Mouse (Mus musculus): ENCODE results near the gene Bpifb4. TPM values are rescaled to one million over a fixed set of nuclear protein-coding genes. Genes with fewer than 3 reads are reported as not detected.

Bpifb4 gene
- total RNA-seq (2012; rRNA removed) (not detected in 2 replicates), polyA plus RNA-seq (2012; ENCODE audit: insufficient read depth in 1 of 2, insufficient read length in 2 of 2, low read depth in 1 of 2, low replicate concordance in 2 of 2, missing spikeins in 1 of 2) (not detected)

DNA sequence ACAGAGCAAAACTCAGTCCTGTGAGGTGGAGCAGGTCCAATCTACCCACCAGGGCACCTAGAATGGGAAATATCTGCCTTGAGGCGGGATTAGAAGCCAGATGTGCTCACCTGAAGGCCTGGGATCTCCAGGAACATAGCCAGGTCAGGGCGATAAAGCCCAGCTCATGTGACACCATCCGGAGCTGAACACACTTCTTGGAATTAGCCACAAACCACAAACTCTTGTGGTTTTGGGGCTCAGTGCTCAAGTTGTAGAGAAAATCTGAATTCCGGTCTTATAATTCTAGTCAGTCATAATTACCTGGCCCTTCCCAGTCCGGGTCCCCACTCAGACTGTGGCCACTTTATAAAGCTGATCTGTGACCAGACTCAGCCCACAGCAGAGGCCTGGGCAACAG, at the start of gene Bpifb4:
Gene Bpifb4 (plus strand): TSS at position 370 of the 400 bp plus-strand sequence.
- TF ChIP-seq TAL1 (IDR thresholded peaks at IDR 0.05; ENCODE audit: low read length) (no peak), USF1 (IDR thresholded peaks at IDR 0.05; ENCODE audit: low read depth, low read length) (no peak), ELF1 (IDR thresholded peaks at IDR 0.05; ENCODE audit: low read depth, low read length) (no peak), JUND (IDR thresholded peaks at IDR 0.05; ENCODE audit: low read depth, low read length) (no peak), ZC3H11A (IDR thresholded peaks at IDR 0.05; ENCODE audit: low read depth, low read length) (no peak), HCFC1 (IDR thresholded peaks at IDR 0.05; ENCODE audit: low read depth, low read length) (no peak), SIN3A (IDR thresholded peaks at IDR 0.05; ENCODE audit: low read length) (no peak)
- Histone ChIP-seq H3K4me3 (ENCODE audit: control insufficient read depth in 1 of 2, insufficient read depth in 1 of 2, low read depth in 2 of 2, low read length in 2 of 2) (no peak within 1 kb of the TSS), H3K27ac (ENCODE audit: control insufficient read depth, low read depth, low read length) (no peak within 1 kb of the TSS), H3K4me1 (ENCODE audit: control insufficient read depth in 1 of 2, insufficient read depth in 2 of 2, low read length in 2 of 2) (no peaks in the 10 kb centered on the region), H3K27me3 (ENCODE audit: control insufficient read depth in 1 of 2, insufficient read depth in 2 of 2, low read length in 2 of 2) (no peaks in the 10 kb centered on the region), H3K36me3 (ENCODE audit: control insufficient read depth in 1 of 2, insufficient read depth in 2 of 2, low read length in 2 of 2) (no peaks in the 10 kb centered on the region), H3K79me2 (ENCODE audit: control insufficient read depth, insufficient read depth, low read length, poor library complexity) (no peaks in the 10 kb centered on the region), H3K9ac (ENCODE audit: control insufficient read depth, low read depth, low read length, poor library complexity, severe bottlenecking) (no peak within 1 kb of the TSS), H3K9me3 (replicated peaks; ENCODE audit: insufficient read depth, low read length) (no peaks in the 10 kb centered on the region)
- no peak for DNase-seq (ENCODE audit: low read depth, low spot score)

DNA sequence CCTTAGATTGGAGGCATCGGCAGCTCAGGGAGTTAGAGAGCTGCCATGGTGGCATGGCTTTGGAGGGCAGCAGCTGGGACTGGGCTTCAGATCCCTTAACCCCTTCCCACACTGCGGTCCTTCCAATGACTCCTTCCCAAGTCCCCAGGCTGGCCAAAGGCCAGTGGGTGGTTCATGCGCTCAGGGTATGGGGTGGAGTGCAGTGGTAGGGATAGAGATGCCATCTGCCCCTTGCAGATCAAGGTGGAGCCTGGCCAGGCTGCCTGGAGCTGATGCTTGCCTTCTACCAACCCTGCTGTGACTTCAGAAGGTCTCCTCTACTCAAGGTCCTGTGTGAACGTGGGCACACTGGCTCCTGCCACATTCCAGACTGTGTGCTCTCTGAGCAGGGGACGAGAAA, 38.9 kb upstream of the Bpifb4 start:
- TF ChIP-seq GATA1 (IDR thresholded peaks at IDR 0.05; ENCODE audit: low read depth, low read length) (no peak), RAD21 (IDR thresholded peaks at IDR 0.05; ENCODE audit: low read depth, low read length) (no peak), RCOR1 (IDR thresholded peaks at IDR 0.05; ENCODE audit: low read depth, low read length) (no peak), JUND (IDR thresholded peaks at IDR 0.05; ENCODE audit: low read depth, low read length) (no peak), ZMIZ1 (IDR thresholded peaks at IDR 0.05; ENCODE audit: low read depth, low read length) (no peak), ZKSCAN1 (IDR thresholded peaks at IDR 0.05; ENCODE audit: low read depth, low read length) (no peak), BHLHE40 (IDR thresholded peaks at IDR 0.05; ENCODE audit: borderline replicate concordance, low read depth, low read length) (no peak), SIN3A (IDR thresholded peaks at IDR 0.05; ENCODE audit: low read length) (no peak), NELFE (IDR thresholded peaks at IDR 0.05; ENCODE audit: low read depth, low read length) (no peak), SMC3 (IDR thresholded peaks at IDR 0.05; ENCODE audit: low read depth, low read length) (no peak), ETS1 (IDR thresholded peaks at IDR 0.05; ENCODE audit: low read depth, low read length) (no peak), KAT2A (conservative IDR thresholded peaks at IDR 0.05; ENCODE audit: low read depth, low read length) (no peak), USF1 (IDR thresholded peaks at IDR 0.05; ENCODE audit: low read depth, low read length) (no peak), NRF1 (IDR thresholded peaks at IDR 0.05; ENCODE audit: insufficient read depth, low read depth, low read length, poor library complexity, severe bottlenecking) (no peak), TBP (IDR thresholded peaks at IDR 0.05; ENCODE audit: low read depth, low read length) (no peak), HCFC1 (IDR thresholded peaks at IDR 0.05; ENCODE audit: low read depth, low read length) (no peak), ELF1 (IDR thresholded peaks at IDR 0.05; ENCODE audit: low read depth, low read length) (no peak), MEF2A (IDR thresholded peaks at IDR 0.05; ENCODE audit: extremely low read depth, insufficient replicate concordance, low read depth, low read length, poor library complexity, severe bottlenecking) (no peak), GABPA (IDR thresholded peaks at IDR 0.05; ENCODE audit: low read depth, low read length) (no peak)
- no peaks in the 10 kb centered on the region for H3K4me1 ChIP-seq (ENCODE audit: control insufficient read depth in 1 of 2, insufficient read depth in 2 of 2, low read length in 2 of 2)
- no peaks in the 10 kb centered on the region for H3K27me3 ChIP-seq (ENCODE audit: control insufficient read depth in 1 of 2, insufficient read depth in 2 of 2, low read length in 2 of 2)
- DNase-seq (ENCODE audit: low read depth, low spot score) = no peak
- H3K4me3 ChIP-seq (ENCODE audit: control insufficient read depth in 1 of 2, insufficient read depth in 1 of 2, low read depth in 2 of 2, low read length in 2 of 2) = no peak overlapping the region
- no peak overlapping the region for H3K27ac ChIP-seq (ENCODE audit: control insufficient read depth, low read depth, low read length)
- no peaks in the 10 kb centered on the region for H3K9me3 ChIP-seq (replicated peaks; ENCODE audit: insufficient read depth, low read length)
- H3K79me2 ChIP-seq (ENCODE audit: control insufficient read depth, insufficient read depth, low read length, poor library complexity) = no peaks in the 10 kb centered on the region
- H3K9ac ChIP-seq (ENCODE audit: control insufficient read depth, low read depth, low read length, poor library complexity, severe bottlenecking) = no peak overlapping the region
- H3K36me3 ChIP-seq (ENCODE audit: control insufficient read depth in 1 of 2, insufficient read depth in 2 of 2, low read length in 2 of 2) = no peaks in the 10 kb centered on the region
